Mouse (Mus musculus) natural killer cell, adult 2 months (primary cell): ENCODE data around the gene Znhit3.
A peak's percentile ranks its signal among the peaks of the same experiment; 100 is the strongest.
"Not testable (repeated sequence)": the region's sequence is repeated elsewhere in the genome, so short reads cannot be mapped to it uniquely, and the experiment has no call there.

Experiments
- DNase-seq, 2 experiments: peaks; one replicate each; pipeline ENCODE4 v3.0.0; 2022; ENCODE audit warnings: low spot score in 2 of 2

Znhit3 gene

DNA sequence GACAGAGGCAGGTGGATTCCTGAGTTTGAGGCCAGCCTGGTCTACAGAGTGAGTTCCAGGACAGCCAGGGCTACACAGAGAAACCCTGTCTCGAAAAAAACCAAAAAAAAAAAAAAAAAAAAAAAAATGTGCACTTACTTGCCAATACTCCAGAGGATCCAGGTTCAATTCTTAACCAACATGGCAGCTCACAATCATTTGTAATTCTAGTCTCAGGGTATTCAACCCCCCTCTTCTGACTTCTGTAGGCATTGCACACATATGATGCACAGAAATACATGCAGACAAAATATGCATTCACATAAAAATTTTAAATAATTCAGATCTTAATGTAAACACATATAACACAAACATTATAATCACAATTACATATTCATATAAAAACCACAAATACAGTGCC lies 40.1 kb downstream of the Znhit3 start:
- not testable (repeated sequence) for DNase-seq

DNA sequence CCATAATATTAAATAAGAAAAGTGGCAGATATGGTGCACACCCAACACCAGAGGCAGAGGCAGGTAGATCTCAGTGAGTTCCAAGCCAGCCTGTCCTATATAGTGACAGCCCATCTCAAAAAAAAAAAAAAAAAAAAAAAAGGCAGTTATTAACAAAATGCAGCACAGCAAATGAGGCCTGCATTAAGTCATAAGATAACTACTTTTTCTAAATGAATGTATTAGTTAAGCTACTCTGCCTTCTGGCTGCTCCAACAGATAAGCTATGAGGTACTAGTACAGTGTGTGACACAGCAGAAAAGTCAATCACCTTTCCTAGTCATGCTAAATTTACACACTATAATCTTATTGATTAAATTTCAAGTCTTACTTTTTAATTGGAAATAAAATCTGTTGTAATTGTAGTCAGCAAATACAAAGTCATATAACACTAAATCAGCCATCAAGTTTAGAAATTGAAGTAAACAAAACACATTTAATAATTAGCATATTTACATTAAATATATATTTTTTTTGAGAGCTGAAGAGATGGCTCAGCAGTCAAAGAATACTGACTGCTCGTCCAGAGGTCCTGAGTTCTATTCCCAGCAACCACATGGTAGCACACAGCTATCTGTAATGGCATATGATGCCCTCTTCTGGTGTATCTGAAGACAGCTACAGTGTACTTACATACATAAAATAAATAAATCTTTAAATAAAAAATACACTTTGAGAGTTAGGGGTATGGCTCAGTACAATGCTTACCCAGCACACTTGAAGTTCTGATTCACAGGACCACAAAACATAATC lies 42.9 kb downstream of the Znhit3 start:
- no peak for DNase-seq

DNA sequence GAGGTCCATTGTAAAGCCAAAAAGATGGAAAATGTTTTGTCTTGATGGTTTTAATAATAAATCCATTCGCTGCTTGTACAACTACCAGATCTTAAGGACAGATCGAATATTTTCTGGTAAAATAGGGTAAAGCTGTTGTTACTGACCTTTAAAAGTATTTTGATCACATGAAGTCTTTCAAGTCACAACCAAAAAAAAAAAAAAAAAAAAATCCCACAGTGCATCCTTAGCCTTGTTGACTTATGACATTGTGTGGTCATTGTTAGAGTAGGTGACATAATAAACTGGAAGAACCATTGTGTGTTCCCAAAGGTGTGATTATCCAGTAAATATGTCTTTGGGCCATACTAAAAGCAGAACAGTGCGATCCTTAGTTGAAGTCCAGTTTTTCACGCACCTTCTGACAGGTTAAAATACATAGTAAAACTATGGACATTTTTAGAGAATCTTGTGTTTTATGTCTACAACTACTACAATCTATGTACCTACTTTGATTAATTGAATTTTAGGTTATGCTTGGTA lies 44.6 kb downstream of the Znhit3 start:
- no peak for DNase-seq

DNA sequence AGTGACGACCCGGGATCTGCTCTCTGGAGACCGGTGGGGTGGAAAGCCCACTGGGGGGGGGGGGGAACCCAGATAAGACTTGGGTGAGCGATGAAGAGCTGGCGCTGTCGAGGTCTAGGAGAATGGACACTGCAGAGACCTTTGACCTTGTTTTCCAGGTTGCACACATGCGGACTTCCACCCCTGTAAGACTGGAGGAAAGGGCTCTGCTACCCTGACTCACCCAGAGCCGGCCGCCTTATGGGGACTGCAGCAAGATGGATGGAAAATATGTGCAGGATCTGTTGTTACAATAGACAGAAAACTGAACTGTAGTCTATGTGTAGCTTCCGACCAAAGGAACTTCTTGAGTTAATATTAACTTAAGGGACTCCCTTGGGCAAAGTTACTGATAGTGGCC lies 45.1 kb downstream of the Znhit3 start:
- DNase-seq = no peak

GRCm38 (mm10) chr11:84870337-84871043 lies 45.7 kb downstream of the Znhit3 start, which contains the start of gene Ggnbp2:
Ggnbp2 (minus strand) TSS chr11:84870817.
- peak; percentile 93 to 94 for DNase-seq

GRCm38 (mm10) chr11:84869537-84870232 lies 46.5 kb downstream of the Znhit3 start:
- DNase-seq = peak; percentile 97

DNA sequence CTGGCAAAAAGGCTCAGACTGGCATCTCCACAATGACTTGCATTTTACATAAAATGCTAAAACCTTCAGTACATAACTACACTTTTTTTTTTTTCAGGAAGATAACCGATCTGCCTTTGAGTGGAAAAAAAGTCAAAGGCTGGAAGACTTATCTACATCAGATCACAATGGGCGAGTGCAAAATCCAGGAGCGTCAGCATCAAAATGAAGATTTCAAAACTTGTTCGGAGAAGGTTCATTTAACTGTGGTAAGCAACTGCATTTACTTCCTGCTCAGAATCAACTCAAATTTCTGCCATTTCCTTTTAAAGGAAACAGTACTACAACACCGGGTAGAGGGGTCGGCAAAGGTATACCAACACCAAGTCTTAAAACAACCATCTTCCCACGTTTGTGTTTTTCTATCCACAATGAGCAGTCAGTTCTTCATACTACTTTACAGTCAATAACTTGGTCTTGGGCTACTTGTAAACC lies 47.3 kb downstream of the Znhit3 start:
- peak; percentile 7 to 20 for DNase-seq

DNA sequence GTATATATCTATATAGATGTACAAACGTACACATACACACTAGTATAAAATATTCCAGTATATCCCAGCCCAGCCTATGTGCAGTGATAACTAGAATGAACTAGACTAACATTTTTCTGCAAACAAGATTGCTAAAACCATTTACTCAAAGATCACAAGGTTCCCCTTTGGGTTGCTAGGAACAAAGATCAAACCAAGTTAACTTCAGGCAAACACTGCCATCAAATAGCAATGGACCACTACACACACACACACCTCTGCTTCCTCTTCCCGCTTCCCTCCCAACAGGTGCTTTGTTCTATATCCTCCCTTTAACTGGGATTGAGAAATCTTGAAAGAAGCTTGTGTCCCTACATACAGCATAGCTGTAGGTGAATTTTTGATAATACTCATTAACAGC lies 48.6 kb downstream of the Znhit3 start:
- DNase-seq = no peak

DNA sequence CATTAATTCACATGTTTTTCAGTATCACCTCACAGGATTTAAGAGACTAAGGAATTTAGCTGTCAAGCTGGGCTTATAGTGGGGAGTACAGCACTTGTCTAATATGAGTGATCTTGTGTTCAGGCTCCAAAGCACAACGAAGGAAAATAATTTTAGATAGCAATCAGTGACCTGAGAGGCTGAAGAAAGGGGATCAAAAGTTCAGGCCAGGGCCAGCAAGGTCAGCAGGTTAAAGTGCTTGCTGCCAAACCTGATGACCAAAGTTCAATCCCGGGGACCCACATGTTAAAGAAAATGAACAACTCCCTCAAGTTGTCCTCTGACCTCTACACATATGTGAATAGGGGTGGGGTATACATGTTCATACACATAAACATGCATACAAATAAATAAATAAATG lies 50.9 kb downstream of the Znhit3 start:
- no peak for DNase-seq
